Mouse (Mus musculus) liver, adult 2 months (tissue): ENCODE results near the gene Micall1.

Source experiments
- CTCF ChIP-seq: fragments of 200-500 bp; IDR thresholded peaks from 2 replicates; pipeline ENCODE4 v1.5.1; 2011; ENCODE audit warnings: low read depth, low read length, control low read depth
- POLR2A ChIP-seq: fragments of 200-500 bp; IDR thresholded peaks from 2 replicates; pipeline ENCODE4 v1.6.1; 2011; ENCODE audit warnings: low read length, control low read depth; ENCODE audit not compliant: insufficient read depth; ENCODE audit errors: extremely low read depth

DNA sequence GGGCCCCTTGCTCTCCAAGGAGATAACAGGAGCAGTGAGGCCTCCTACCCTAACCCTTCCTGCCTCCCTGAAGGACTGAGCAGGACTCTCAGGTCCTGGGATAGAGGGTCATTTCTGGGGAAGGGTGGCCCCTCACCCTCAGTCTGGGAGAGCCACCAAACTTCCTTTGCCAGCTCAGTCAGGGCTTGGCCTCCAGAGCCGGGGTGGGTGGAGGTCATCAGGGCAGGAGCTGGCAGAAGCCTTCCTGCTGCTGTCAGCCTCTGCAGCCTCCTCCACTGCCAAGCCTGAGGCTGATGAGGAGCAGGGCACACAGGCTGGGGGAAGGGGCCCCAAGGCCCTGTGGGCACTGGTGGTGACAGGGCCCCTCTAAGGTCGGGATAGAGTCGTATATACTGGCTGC, 46.9 kb downstream of the Micall1 start:
- no peak for TF ChIP-seq CTCF
- no peak for TF ChIP-seq POLR2A
